Mouse (Mus musculus): ENCODE measurements around the gene Gm49318. TPM values are rescaled to one million over a fixed set of nuclear protein-coding genes. Genes with fewer than 3 reads are reported as not detected.

Gm49318 gene
- polyA plus RNA-seq, 1 experiment from 2014 or later, result not detected

GRCm38 (mm10) chr9:21987592-21988342, 83.3 kb downstream of the Gm49318 start:
- Histone ChIP-seq H3K4me3 (ENCODE audit: low read depth, low read length) (no peak overlapping the region), H3K27ac (ENCODE audit: low read depth, low read length) (no peak overlapping the region), H3K4me2 (ENCODE audit: low read depth, low read length) (no peak overlapping the region; the same call in 1 of the 2 replicates), H3K9ac (replicated peaks; ENCODE audit: low read depth, low read length) (no peak overlapping the region), H3K9me3 (ENCODE audit: control insufficient read depth, low read length) (no peaks in the 10 kb centered on the region), H3K4me1 (ENCODE audit: control insufficient read depth, insufficient read depth, low read length) (peaks cover 14% of the 10 kb centered on the region), H3K36me3 (ENCODE audit: control insufficient read depth, insufficient read depth, low read length) (no peaks in the 10 kb centered on the region), H3K27me3 (ENCODE audit: control insufficient read depth, insufficient read depth, low read length) (peaks cover 28% of the 10 kb centered on the region)
- ATAC-seq (ENCODE audit: low read depth), result no peak
- 7% methylated on average over 35 of the region's 36 CpGs for WGBS

Small RNAs within 50 kb of the gene (microRNA-seq; reads per million reads assigned to microRNA genes)
- not detected for gene Mir7084

Other genes with a start within 250 kb of the Gm49318 start
- gene Angptl8, start 235.7 kb downstream of the Gm49318 start, polyA plus RNA-seq (2014; fragmentation: Nextera tagmentation; extraction: Ambion mirVana), result 0.24 and 0.53 TPM in 2 replicates
- gene Dock6, start 218.6 kb downstream of the Gm49318 start, polyA plus RNA-seq (2014; fragmentation: Nextera tagmentation; extraction: Ambion mirVana), result 8.2 and 13.8 TPM in 2 replicates
- 12.0 and 21.4 TPM in 2 replicates for gene Rab3d, start 153.1 kb downstream of the Gm49318 start, polyA plus RNA-seq (2014; fragmentation: Nextera tagmentation; extraction: Ambion mirVana)
- gene Ccdc159, start 143.8 kb downstream of the Gm49318 start, polyA plus RNA-seq (2014; fragmentation: Nextera tagmentation; extraction: Ambion mirVana), result 7.0 and 8.1 TPM in 2 replicates
- 48.6 and 49.6 TPM in 2 replicates for gene Tmem205, start 143.7 kb downstream of the Gm49318 start, polyA plus RNA-seq (2014; fragmentation: Nextera tagmentation; extraction: Ambion mirVana)
- 83.5 and 89.6 TPM in 2 replicates for gene Plppr2, start 134.2 kb downstream of the Gm49318 start, polyA plus RNA-seq (2014; fragmentation: Nextera tagmentation; extraction: Ambion mirVana)
- 10.1 and 21.3 TPM in 2 replicates for gene Swsap1, start 115.5 kb downstream of the Gm49318 start, polyA plus RNA-seq (2014; fragmentation: Nextera tagmentation; extraction: Ambion mirVana)
- gene Epor, start 107.8 kb downstream of the Gm49318 start, polyA plus RNA-seq (2014; fragmentation: Nextera tagmentation; extraction: Ambion mirVana), result 0.67 and 2.0 TPM in 2 replicates
- gene Rgl3, start 81.8 kb downstream of the Gm49318 start, polyA plus RNA-seq (2014; fragmentation: Nextera tagmentation; extraction: Ambion mirVana), result 1.8 TPM in 2 replicates
- gene Ccdc151, start 68.6 kb downstream of the Gm49318 start, polyA plus RNA-seq (2014; fragmentation: Nextera tagmentation; extraction: Ambion mirVana), result 2.9 and 5.4 TPM in 2 replicates
- 74.1 and 77.5 TPM in 2 replicates for gene Prkcsh, start 68.5 kb downstream of the Gm49318 start, polyA plus RNA-seq (2014; fragmentation: Nextera tagmentation; extraction: Ambion mirVana)
- 132 and 146 TPM in 2 replicates for gene Elavl3, start 19.2 kb downstream of the Gm49318 start, polyA plus RNA-seq (2014; fragmentation: Nextera tagmentation; extraction: Ambion mirVana)
- gene Zfp653, start 117 bp upstream of the Gm49318 start, polyA plus RNA-seq (2014; fragmentation: Nextera tagmentation; extraction: Ambion mirVana), result 13.5 and 14.2 TPM in 2 replicates
- 56.8 and 64.2 TPM in 2 replicates for gene Ecsit, start 14.2 kb upstream of the Gm49318 start, polyA plus RNA-seq (2014; fragmentation: Nextera tagmentation; extraction: Ambion mirVana)
- gene Cnn1, start 28.0 kb upstream of the Gm49318 start, polyA plus RNA-seq (2014; fragmentation: Nextera tagmentation; extraction: Ambion mirVana), result 0.43 and 0.66 TPM in 2 replicates
- 177 and 196 TPM in 2 replicates for gene Elof1, start 45.9 kb upstream of the Gm49318 start, polyA plus RNA-seq (2014; fragmentation: Nextera tagmentation; extraction: Ambion mirVana)
- gene Acp5, start 64.5 kb upstream of the Gm49318 start, polyA plus RNA-seq (2014; fragmentation: Nextera tagmentation; extraction: Ambion mirVana), result 0.26 and 0.40 TPM in 2 replicates
- 91.8 and 99.3 TPM in 2 replicates for gene Pigyl, start 85.6 kb upstream of the Gm49318 start, polyA plus RNA-seq (2014; fragmentation: Nextera tagmentation; extraction: Ambion mirVana)
- 0.17 and 0.67 TPM in 2 replicates for gene Zfp872, start 116.8 kb upstream of the Gm49318 start, polyA plus RNA-seq (2014; fragmentation: Nextera tagmentation; extraction: Ambion mirVana)
- 10.7 and 12.0 TPM in 2 replicates for gene Zfp809, start 154.5 kb upstream of the Gm49318 start, polyA plus RNA-seq (2014; fragmentation: Nextera tagmentation; extraction: Ambion mirVana)
- gene Zfp599, start 188.6 kb upstream of the Gm49318 start, polyA plus RNA-seq (2014; fragmentation: Nextera tagmentation; extraction: Ambion mirVana), result 9.0 and 10.8 TPM in 2 replicates
- 37.7 and 42.8 TPM in 2 replicates for gene Zfp810, start 236.4 kb upstream of the Gm49318 start, polyA plus RNA-seq (2014; fragmentation: Nextera tagmentation; extraction: Ambion mirVana)